Mouse (Mus musculus): ENCODE data around the gene Fgfr2. TPM values are rescaled to one million over a fixed set of nuclear protein-coding genes. Genes with fewer than 3 reads are reported as not detected.

The Fgfr2 gene
- polyA plus RNA-seq, 1 experiment: 1.7 TPM

DNA sequence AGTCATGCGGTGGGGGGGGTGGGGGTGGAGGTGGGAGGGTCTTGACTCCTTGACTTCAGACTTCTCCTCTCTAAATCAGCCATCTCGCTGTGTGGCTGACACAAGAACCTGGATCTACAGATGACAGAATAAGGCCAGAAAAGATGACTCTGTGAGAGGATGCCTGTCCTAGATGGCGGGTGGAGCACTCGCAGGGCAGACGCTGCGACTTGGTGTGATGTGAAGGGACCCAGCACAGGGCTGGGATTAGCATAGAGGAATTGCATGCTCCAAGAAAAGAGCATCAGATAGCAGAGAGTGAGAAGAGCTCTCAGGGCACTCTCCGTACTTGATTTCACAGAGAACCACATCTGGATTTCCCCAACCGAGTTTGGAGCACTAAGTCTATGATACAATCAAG, 2953.0 kb downstream of the Fgfr2 start:
- TF ChIP-seq CEBPB (IDR thresholded peaks at IDR 0.05; ENCODE audit: low read depth) (no peak), USF1 (IDR thresholded peaks at IDR 0.05; ENCODE audit: low read depth) (no peak), FOSL1 (IDR thresholded peaks at IDR 0.05; ENCODE audit: insufficient read depth, low read length, poor library complexity, severe bottlenecking) (no peak), MYOG (IDR thresholded peaks at IDR 0.05; ENCODE audit: control insufficient read depth, extremely low read depth, insufficient read length) (no peak), CTCF (IDR thresholded peaks at IDR 0.05; ENCODE audit: control insufficient read depth, insufficient read depth, insufficient read length) (no peak), MAX (IDR thresholded peaks at IDR 0.05) (no peak), MYOD1 (IDR thresholded peaks at IDR 0.05; ENCODE audit: control insufficient read depth, insufficient read length, low read depth) (no peak)
- H3K79me2 ChIP-seq (ENCODE audit: control insufficient read depth, insufficient read depth): no peaks in the 10 kb centered on the region
- no peak overlapping the region for H3K4me3 ChIP-seq (ENCODE audit: insufficient read depth, poor library complexity, severe bottlenecking)
- no peaks in the 10 kb centered on the region for H3K27me3 ChIP-seq (ENCODE audit: control insufficient read depth, insufficient read depth, insufficient read length)
- no peak overlapping the region for H3ac ChIP-seq (ENCODE audit: control insufficient read depth, insufficient read length, low read depth)
- H3K36me3 ChIP-seq (ENCODE audit: control insufficient read depth, insufficient read depth): no peaks in the 10 kb centered on the region
- no peaks in the 10 kb centered on the region for H3K79me3 ChIP-seq (ENCODE audit: low read depth)

GRCm38 (mm10) chr7:130168296-130168695, 2954.9 kb downstream of the Fgfr2 start:
- no peak for TF ChIP-seq MYOD1 (IDR thresholded peaks at IDR 0.05; ENCODE audit: control insufficient read depth, insufficient read length, low read depth)
- no peak for TF ChIP-seq MYOG (IDR thresholded peaks at IDR 0.05; ENCODE audit: control insufficient read depth, extremely low read depth, insufficient read length)
- no peak for TF ChIP-seq USF1 (IDR thresholded peaks at IDR 0.05; ENCODE audit: low read depth)
- TF ChIP-seq FOSL1 (IDR thresholded peaks at IDR 0.05; ENCODE audit: insufficient read depth, low read length, poor library complexity, severe bottlenecking): no peak
- no peak for TF ChIP-seq CEBPB (IDR thresholded peaks at IDR 0.05; ENCODE audit: low read depth)
- TF ChIP-seq CTCF (IDR thresholded peaks at IDR 0.05; ENCODE audit: control insufficient read depth, insufficient read depth, insufficient read length): no peak
- TF ChIP-seq MAX (IDR thresholded peaks at IDR 0.05): no peak
- Histone ChIP-seq H3ac (ENCODE audit: control insufficient read depth, insufficient read length, low read depth) (no peak overlapping the region), H3K27me3 (ENCODE audit: control insufficient read depth, insufficient read depth, insufficient read length) (no peaks in the 10 kb centered on the region), H3K4me3 (ENCODE audit: insufficient read depth, poor library complexity, severe bottlenecking) (no peak overlapping the region), H3K79me3 (ENCODE audit: low read depth) (no peaks in the 10 kb centered on the region), H3K36me3 (ENCODE audit: control insufficient read depth, insufficient read depth) (no peaks in the 10 kb centered on the region), H3K79me2 (ENCODE audit: control insufficient read depth, insufficient read depth) (no peaks in the 10 kb centered on the region)

GRCm38 (mm10) chr7:130167261-130167660, 2955.9 kb downstream of the Fgfr2 start:
- no peak overlapping the region for H3ac ChIP-seq (ENCODE audit: control insufficient read depth, insufficient read length, low read depth)
- no peak for TF ChIP-seq MYOD1 (IDR thresholded peaks at IDR 0.05; ENCODE audit: control insufficient read depth, insufficient read length, low read depth)
- TF ChIP-seq CTCF (IDR thresholded peaks at IDR 0.05; ENCODE audit: control insufficient read depth, insufficient read depth, insufficient read length): no peak
- TF ChIP-seq FOSL1 (IDR thresholded peaks at IDR 0.05; ENCODE audit: insufficient read depth, low read length, poor library complexity, severe bottlenecking): no peak
- no peak for TF ChIP-seq MAX (IDR thresholded peaks at IDR 0.05)
- no peak for TF ChIP-seq MYOG (IDR thresholded peaks at IDR 0.05; ENCODE audit: control insufficient read depth, extremely low read depth, insufficient read length)
- TF ChIP-seq CEBPB (IDR thresholded peaks at IDR 0.05; ENCODE audit: low read depth): no peak
- no peak for TF ChIP-seq USF1 (IDR thresholded peaks at IDR 0.05; ENCODE audit: low read depth)
- H3K79me3 ChIP-seq (ENCODE audit: low read depth): no peaks in the 10 kb centered on the region
- H3K27me3 ChIP-seq (ENCODE audit: control insufficient read depth, insufficient read depth, insufficient read length): no peaks in the 10 kb centered on the region
- no peaks in the 10 kb centered on the region for H3K36me3 ChIP-seq (ENCODE audit: control insufficient read depth, insufficient read depth)
- no peak overlapping the region for H3K4me3 ChIP-seq (ENCODE audit: insufficient read depth, poor library complexity, severe bottlenecking)
- H3K79me2 ChIP-seq (ENCODE audit: control insufficient read depth, insufficient read depth): no peaks in the 10 kb centered on the region

DNA sequence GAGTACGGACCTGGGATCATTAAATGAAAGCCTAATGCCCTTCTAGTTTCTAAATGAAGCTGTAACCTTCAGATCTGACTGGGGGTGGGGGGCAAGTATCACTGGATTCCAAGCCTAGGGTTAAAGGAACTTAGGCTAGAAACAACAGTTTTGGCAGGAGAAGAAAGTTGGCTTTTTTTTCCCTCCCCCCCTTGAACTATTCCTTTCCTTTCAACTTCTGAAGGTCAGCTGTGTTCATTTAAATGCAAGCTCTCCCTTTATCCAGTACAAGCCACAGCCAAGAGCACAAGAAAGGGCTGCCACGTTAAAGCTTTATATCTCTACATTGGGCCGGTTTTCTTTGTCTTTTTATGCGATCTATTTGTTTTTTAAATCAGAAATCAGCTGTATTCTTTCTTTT, 2957.0 kb downstream of the Fgfr2 start:
- no peaks in the 10 kb centered on the region for H3K79me3 ChIP-seq (ENCODE audit: low read depth)
- no peaks in the 10 kb centered on the region for H3K27me3 ChIP-seq (ENCODE audit: control insufficient read depth, insufficient read depth, insufficient read length)
- no peaks in the 10 kb centered on the region for H3K79me2 ChIP-seq (ENCODE audit: control insufficient read depth, insufficient read depth)
- H3ac ChIP-seq (ENCODE audit: control insufficient read depth, insufficient read length, low read depth): no peak overlapping the region
- TF ChIP-seq MAX (IDR thresholded peaks at IDR 0.05) (no peak), CTCF (IDR thresholded peaks at IDR 0.05; ENCODE audit: control insufficient read depth, insufficient read depth, insufficient read length) (no peak)
- H3K4me3 ChIP-seq (ENCODE audit: insufficient read depth, poor library complexity, severe bottlenecking): no peak overlapping the region
- H3K36me3 ChIP-seq (ENCODE audit: control insufficient read depth, insufficient read depth): no peaks in the 10 kb centered on the region

DNA sequence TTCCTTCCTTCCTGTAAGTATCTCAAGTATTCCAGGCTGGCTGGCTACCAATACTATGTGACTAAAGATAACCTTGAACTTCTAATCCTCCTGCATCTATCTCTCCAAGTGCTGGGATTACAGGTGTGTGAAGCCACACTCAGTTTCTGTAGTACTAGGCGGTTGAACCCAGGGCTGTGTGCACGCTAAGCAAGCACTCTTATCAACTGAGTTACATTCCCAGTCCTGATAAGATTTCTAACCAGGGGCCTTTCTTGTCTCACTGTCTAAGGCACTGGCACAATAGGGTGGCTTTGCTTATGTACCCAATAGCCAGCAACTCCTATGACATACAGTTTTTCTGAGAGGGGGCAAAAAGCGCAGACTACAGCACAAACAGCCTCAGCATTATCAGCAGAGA, 2957.7 kb downstream of the Fgfr2 start:
- H3ac ChIP-seq (ENCODE audit: control insufficient read depth, insufficient read length, low read depth): no peak overlapping the region
- no peak overlapping the region for H3K4me3 ChIP-seq (ENCODE audit: insufficient read depth, poor library complexity, severe bottlenecking)
- no peaks in the 10 kb centered on the region for H3K79me2 ChIP-seq (ENCODE audit: control insufficient read depth, insufficient read depth)
- no peaks in the 10 kb centered on the region for H3K36me3 ChIP-seq (ENCODE audit: control insufficient read depth, insufficient read depth)
- H3K79me3 ChIP-seq (ENCODE audit: low read depth): no peaks in the 10 kb centered on the region
- no peaks in the 10 kb centered on the region for H3K27me3 ChIP-seq (ENCODE audit: control insufficient read depth, insufficient read depth, insufficient read length)
- no peak for TF ChIP-seq MYOD1 (IDR thresholded peaks at IDR 0.05; ENCODE audit: control insufficient read depth, insufficient read length, low read depth)
- no peak for TF ChIP-seq MAX (IDR thresholded peaks at IDR 0.05)
- TF ChIP-seq MYOG (IDR thresholded peaks at IDR 0.05; ENCODE audit: control insufficient read depth, extremely low read depth, insufficient read length): no peak
- no peak for TF ChIP-seq CTCF (IDR thresholded peaks at IDR 0.05; ENCODE audit: control insufficient read depth, insufficient read depth, insufficient read length)
- no peak for TF ChIP-seq USF1 (IDR thresholded peaks at IDR 0.05; ENCODE audit: low read depth)
- TF ChIP-seq CEBPB (IDR thresholded peaks at IDR 0.05; ENCODE audit: low read depth): no peak
- no peak for TF ChIP-seq FOSL1 (IDR thresholded peaks at IDR 0.05; ENCODE audit: insufficient read depth, low read length, poor library complexity, severe bottlenecking)

GRCm38 (mm10) chr7:130162718-130163117, 2960.4 kb downstream of the Fgfr2 start:
- Histone ChIP-seq H3K79me3 (ENCODE audit: low read depth) (no peaks in the 10 kb centered on the region), H3K27me3 (ENCODE audit: control insufficient read depth, insufficient read depth, insufficient read length) (no peaks in the 10 kb centered on the region), H3K36me3 (ENCODE audit: control insufficient read depth, insufficient read depth) (no peaks in the 10 kb centered on the region), H3K4me3 (ENCODE audit: insufficient read depth, poor library complexity, severe bottlenecking) (no peak overlapping the region), H3ac (ENCODE audit: control insufficient read depth, insufficient read length, low read depth) (no peak overlapping the region), H3K79me2 (ENCODE audit: control insufficient read depth, insufficient read depth) (no peaks in the 10 kb centered on the region)
- no peak for TF ChIP-seq CTCF (IDR thresholded peaks at IDR 0.05; ENCODE audit: control insufficient read depth, insufficient read depth, insufficient read length)
- no peak for TF ChIP-seq MYOG (IDR thresholded peaks at IDR 0.05; ENCODE audit: control insufficient read depth, extremely low read depth, insufficient read length)
- TF ChIP-seq FOSL1 (IDR thresholded peaks at IDR 0.05; ENCODE audit: insufficient read depth, low read length, poor library complexity, severe bottlenecking): no peak
- no peak for TF ChIP-seq MAX (IDR thresholded peaks at IDR 0.05)
- TF ChIP-seq USF1 (IDR thresholded peaks at IDR 0.05; ENCODE audit: low read depth): no peak
- no peak for TF ChIP-seq CEBPB (IDR thresholded peaks at IDR 0.05; ENCODE audit: low read depth)
- no peak for TF ChIP-seq MYOD1 (IDR thresholded peaks at IDR 0.05; ENCODE audit: control insufficient read depth, insufficient read length, low read depth)
